Comparison of ENCODE assay signal across 11 mouse cellular contexts in the genomic region with DNA sequence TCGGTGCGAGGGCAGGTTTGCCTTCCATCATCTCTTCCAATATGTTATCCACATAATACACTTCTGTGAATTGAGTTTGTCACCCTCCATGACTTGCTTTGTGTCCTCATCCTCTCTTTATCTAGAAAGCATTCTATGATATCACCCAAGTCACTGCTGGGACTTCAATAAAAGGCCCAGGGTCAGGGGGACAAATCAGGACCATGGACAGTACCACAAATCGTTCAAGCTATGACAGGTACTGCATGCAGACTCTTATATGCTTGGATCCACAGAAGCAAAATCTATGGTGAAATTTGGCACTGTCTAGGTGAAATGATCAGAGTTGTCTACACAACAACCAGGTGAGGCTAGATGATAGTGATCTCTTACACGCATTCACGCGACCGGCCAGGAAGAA.
DNase-seq lines count a peak whose midpoint lies in the region; ATAC-seq and TF ChIP-seq lines count a peak whose summit lies in the region.
"Had no signal": no experiment of that assay in that cellular context is flagged by ENCODE, and none has a peak within 500 bp of the region (broad histone marks: within the 10 kb centered on the region; RNA-seq: fewer than 3 reads in every experiment).

No protein-coding gene starts in this region.

- H3K9me3 ChIP-seq in forebrain, embryonic 11.5 days (ENCODE audit: control insufficient read depth, low read length) = no peaks in the 10 kb centered on the region
- H3K9me3 ChIP-seq in forebrain, postnatal 0 days (ENCODE audit: low read length) = no peaks in the 10 kb centered on the region
- no peaks in the 10 kb centered on the region for H3K9me3 ChIP-seq in neural tube, embryonic 15.5 days (replicated peaks)
- H3K9me3 ChIP-seq: heart, embryonic 13.5 days had no signal

- H3K9ac ChIP-seq in forebrain, embryonic 11.5 days (ENCODE audit: low read length) = no peak overlapping the region
- H3K9ac ChIP-seq in forebrain, postnatal 0 days = no peak overlapping the region
- H3K9ac ChIP-seq in neural tube, embryonic 15.5 days (replicated peaks) = no peak overlapping the region
- H3K9ac ChIP-seq: heart, embryonic 13.5 days had no signal

- H3K27ac ChIP-seq in forebrain, embryonic 11.5 days (ENCODE audit: low read depth, low read length) = no peak overlapping the region
- H3K27ac ChIP-seq in forebrain, postnatal 0 days (ENCODE audit: low read depth, low read length) = no peak overlapping the region
- no peak overlapping the region for H3K27ac ChIP-seq in neural tube, embryonic 15.5 days (replicated peaks)
- H3K27ac ChIP-seq: heart, embryonic 13.5 days had no signal

- H3K4me2 ChIP-seq in forebrain, embryonic 11.5 days (ENCODE audit: low read depth, low read length, severe bottlenecking) = no peak overlapping the region
- H3K4me2 ChIP-seq in forebrain, postnatal 0 days (ENCODE audit: low read depth) = no peak overlapping the region
- H3K4me2 ChIP-seq in neural tube, embryonic 15.5 days = no peak overlapping the region
- H3K4me2 ChIP-seq: heart, embryonic 13.5 days had no signal

- ATAC-seq in forebrain, embryonic 11.5 days (replicated peaks; ENCODE audit: low FRiP score) = no peak
- no peak for ATAC-seq in forebrain, postnatal 0 days
- no peak for ATAC-seq in neural tube, embryonic 15.5 days (ENCODE audit: low FRiP score)
- no peak for ATAC-seq in granulocyte monocyte progenitor cell, adult 5-6 weeks (replicated peaks; ENCODE audit: poor library complexity, severe bottlenecking)

- no peak for TF ChIP-seq CTCF in forebrain, postnatal 0 days (IDR thresholded peaks at IDR 0.05; ENCODE audit: low read depth)

- 90% methylated on average over 7 of the region's 7 CpGs for WGBS in forebrain, embryonic 11.5 days
- 91% methylated on average over 7 of the region's 7 CpGs for WGBS in forebrain, postnatal 0 days
- WGBS in neural tube, embryonic 15.5 days = 88% methylated on average over 7 of the region's 7 CpGs

- no peak overlapping the region for H3K4me3 ChIP-seq in forebrain, embryonic 11.5 days (ENCODE audit: low read depth, low read length)
- H3K4me3 ChIP-seq in forebrain, postnatal 0 days (ENCODE audit: low read depth, low read length) = no peak overlapping the region
- no peak overlapping the region for H3K4me3 ChIP-seq in neural tube, embryonic 15.5 days (replicated peaks)
- H3K4me3 ChIP-seq: heart, embryonic 13.5 days had no signal

- DNase-seq in forebrain, embryonic 11.5 days (ENCODE audit: low spot score) = peak; percentile 54
- DNase-seq in forebrain, postnatal 0 days = no peak
- peak; percentile 30 for DNase-seq in neural tube, embryonic 10.5 days (ENCODE audit: extremely low spot score, low spot score)
- peak; percentile 37 for DNase-seq in embryo, embryonic 9.5 days (ENCODE audit: extremely low spot score)
- peak; percentile 10 for DNase-seq in splenic B cell, adult 2 months (ENCODE audit: low read depth, low spot score)
- DNase-seq in urinary bladder, adult 2 months (ENCODE audit: low spot score) = no peak
- DNase-seq: midbrain, embryonic 14.5 days; right cerebral cortex, postnatal 25 days had no signal

- H3K27me3 ChIP-seq in forebrain, embryonic 11.5 days (ENCODE audit: control insufficient read depth, insufficient read depth, low read length) = no peaks in the 10 kb centered on the region
- no peaks in the 10 kb centered on the region; the same call in 1 of the 2 replicates for H3K27me3 ChIP-seq in forebrain, postnatal 0 days (ENCODE audit: insufficient read depth, low read length)
- no peaks in the 10 kb centered on the region for H3K27me3 ChIP-seq in neural tube, embryonic 15.5 days (replicated peaks)
- H3K27me3 ChIP-seq in splenic B cell, adult 2 months (ENCODE audit: control insufficient read depth, insufficient read depth, low read length, poor library complexity, severe bottlenecking) = no peaks in the 10 kb centered on the region
- H3K27me3 ChIP-seq: heart, embryonic 13.5 days had no signal

- H3K4me1 ChIP-seq in forebrain, embryonic 11.5 days (replicated peaks; ENCODE audit: control insufficient read depth, insufficient read depth, low read length) = no peaks in the 10 kb centered on the region
- H3K4me1 ChIP-seq in forebrain, postnatal 0 days (ENCODE audit: insufficient read depth) = no peaks in the 10 kb centered on the region
- 0 out of 2 replicates have a peak, but pooled peaks cover 6% of the 10 kb centered on the region for H3K4me1 ChIP-seq in neural tube, embryonic 15.5 days
- H3K4me1 ChIP-seq: heart, embryonic 13.5 days had no signal

- no peaks in the 10 kb centered on the region for H3K36me3 ChIP-seq in forebrain, embryonic 11.5 days (ENCODE audit: control insufficient read depth, insufficient read depth, low read length)
- no peaks in the 10 kb centered on the region for H3K36me3 ChIP-seq in forebrain, postnatal 0 days (ENCODE audit: insufficient read depth)
- H3K36me3 ChIP-seq in neural tube, embryonic 15.5 days = no peaks in the 10 kb centered on the region
- no peaks in the 10 kb centered on the region for H3K36me3 ChIP-seq in splenic B cell, adult 2 months (ENCODE audit: control insufficient read depth, insufficient read depth, low read length, poor library complexity, severe bottlenecking)
- H3K36me3 ChIP-seq: heart, embryonic 13.5 days had no signal

Comparison
In these comparisons a context has a peak if more than half of its experiments do, and no peak if none do; other contexts are left out.
1. DNase-seq: peak in forebrain, embryonic 11.5 days (single experiment), neural tube, embryonic 10.5 days (single experiment), embryo, embryonic 9.5 days (single experiment) and splenic B cell, adult 2 months (single experiment); none in forebrain, postnatal 0 days (single experiment) and urinary bladder, adult 2 months (single experiment).